Mouse (Mus musculus) cerebellum, adult 2 months (tissue): ENCODE results near the gene Lefty1. TPM values are rescaled to one million over a fixed set of nuclear protein-coding genes. Genes with fewer than 3 reads are reported as not detected.
"Not testable (repeated sequence)": the region's sequence is repeated elsewhere in the genome, so short reads cannot be mapped to it uniquely, and the experiment has no call there.

Source experiments
- DNase-seq, 2 experiments: peaks; one replicate each; pipeline ENCODE4 v3.0.0; 2021
- H3K27ac ChIP-seq: fragments of 200-500 bp; 2 replicates; pipeline ENCODE4 v1.5.1; 2012; ENCODE audit warnings: low read length, control low read depth, inconsistent platforms; ENCODE audit not compliant: insufficient read depth
- H3K27me3 ChIP-seq: fragments of 200-500 bp; 2 replicates; pipeline ENCODE4 v1.6.1; 2012; ENCODE audit warnings: inconsistent platforms, mild to moderate bottlenecking, low read length, moderate library complexity; ENCODE audit not compliant: control insufficient read depth, insufficient read depth
- H3K4me1 ChIP-seq: fragments of 200-500 bp; 2 replicates; pipeline ENCODE4 v1.6.1; 2011; ENCODE audit warnings: low read length; ENCODE audit not compliant: control insufficient read depth, insufficient read depth
- H3K4me3 ChIP-seq: fragments of 200-500 bp; replicated peaks from 2 replicates; pipeline ENCODE3; 2011; ENCODE audit warnings: mild to moderate bottlenecking, low read depth, low read length, control low read depth; ENCODE audit not compliant: insufficient read depth
- CTCF ChIP-seq: fragments of 200-500 bp; IDR thresholded peaks from 2 replicates; pipeline ENCODE4 v1.5.1; 2011; ENCODE audit warnings: low read depth, mild to moderate bottlenecking, control low read depth, low read length, moderate library complexity, borderline replicate concordance; ENCODE audit not compliant: insufficient read depth
- POLR2A ChIP-seq: fragments of 200-500 bp; IDR thresholded peaks from 2 replicates; pipeline ENCODE4 v1.6.1; 2011; ENCODE audit warnings: low read length, control low read depth, borderline replicate concordance; ENCODE audit not compliant: insufficient read depth
- WGBS: fragments of 180-500 bp; shearing (Covaris S2); methylation state at CpG from one replicate; pipeline ENCODE4 v1.1.7; 2018; 5-methylcytosine and 5-hydroxymethylcytosine counted together
- polyA plus RNA-seq: library from polyadenylated mRNA; depleted of rRNA; stranded (reverse); fragments of >200 nt; gene quantifications from 2 replicates; pipeline ENCODE4 v1.2.3, GENCODE M21; 2012

Gene Lefty1
- polyA plus RNA-seq, 1 experiment, result 3.7 TPM

GRCm38 (mm10) chr1:180926286-180926685 lies 8.5 kb upstream of the Lefty1 start:
- H3K4me1 ChIP-seq, result no peaks in the 10 kb centered on the region
- TF ChIP-seq POLR2A, result no peak
- TF ChIP-seq CTCF, result no peak
- DNase-seq, result no peak
- WGBS, result 77% methylated on average over 4 of the region's 4 CpGs
- no peaks in the 10 kb centered on the region for H3K27me3 ChIP-seq
- H3K27ac ChIP-seq, result no peak overlapping the region
- no peak overlapping the region for H3K4me3 ChIP-seq

DNA sequence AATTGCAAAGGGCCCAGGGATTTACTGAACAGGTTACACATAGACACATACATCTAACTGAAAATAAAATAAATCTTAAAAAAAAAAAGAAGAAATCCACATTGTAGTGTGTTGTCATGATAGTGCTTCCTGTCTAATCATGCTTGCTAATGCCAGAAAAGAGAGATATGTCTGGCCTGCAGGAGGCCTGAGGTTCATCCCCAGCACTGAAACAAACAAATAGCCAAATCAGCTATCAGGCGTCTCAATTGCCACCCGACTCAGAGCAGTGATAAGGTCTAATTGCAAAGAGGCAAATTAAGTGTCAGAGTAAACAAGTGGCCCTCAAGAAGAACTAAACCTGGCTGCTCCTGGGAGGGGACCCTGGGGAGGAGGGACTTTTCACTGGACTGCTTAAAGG lies 5.2 kb upstream of the Lefty1 start:
- no peak for DNase-seq
- TF ChIP-seq CTCF (no peak), POLR2A (no peak)
- Histone ChIP-seq H3K27me3 (no peaks in the 10 kb centered on the region), H3K4me3 (no peak overlapping the region), H3K4me1 (no peaks in the 10 kb centered on the region), H3K27ac (no peak overlapping the region)
- 82% methylated on average over 2 of the region's 2 CpGs for WGBS

DNA sequence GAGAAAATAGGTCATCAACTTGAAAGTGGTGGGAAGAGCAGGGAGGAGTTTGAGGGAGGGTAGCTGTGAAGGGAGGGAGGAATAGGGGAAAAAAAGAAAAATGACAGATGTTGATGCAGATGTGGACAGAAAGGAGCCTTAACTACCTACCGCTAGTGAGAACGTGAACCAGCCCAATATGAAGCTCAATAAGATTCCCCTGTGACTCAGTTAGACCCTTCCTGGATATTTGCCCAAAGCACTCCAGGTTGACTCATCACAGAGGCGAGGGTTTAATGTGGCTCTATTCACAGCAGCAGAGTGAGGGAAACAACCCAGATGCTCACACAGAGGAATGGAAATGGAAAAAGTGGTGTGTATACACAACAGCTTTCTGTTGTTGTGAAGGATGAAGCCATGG lies 3.7 kb upstream of the Lefty1 start:
- Histone ChIP-seq H3K4me1 (no peaks in the 10 kb centered on the region), H3K27me3 (no peaks in the 10 kb centered on the region), H3K27ac (no peak overlapping the region), H3K4me3 (no peak overlapping the region)
- TF ChIP-seq POLR2A (no peak), CTCF (no peak)
- no peak for DNase-seq
- WGBS, result 53% methylated on average over 3 of the region's 3 CpGs

- H3K27me3 ChIP-seq, result no peaks in the 10 kb centered on the region
- no peak overlapping the region for H3K4me3 ChIP-seq
- H3K27ac ChIP-seq, result no peak overlapping the region
- DNase-seq, result no peak
- H3K4me1 ChIP-seq, result no peaks in the 10 kb centered on the region
- WGBS, result 24% methylated on average over 6 of the region's 6 CpGs
- TF ChIP-seq POLR2A, result no peak
- no peak for TF ChIP-seq CTCF
Measured at GRCm38 (mm10) chr1:180933659-180934058, 1.2 kb upstream of the Lefty1 start.

- not testable (repeated sequence) for H3K4me1 ChIP-seq, H3K4me3 ChIP-seq, H3K27me3 ChIP-seq, DNase-seq, H3K27ac ChIP-seq
- WGBS, result 7% methylated on average over 40 of the region's 41 CpGs
Measured at GRCm38 (mm10) chr1:180936610-180937398, 2.0 kb downstream of the Lefty1 start.

DNA sequence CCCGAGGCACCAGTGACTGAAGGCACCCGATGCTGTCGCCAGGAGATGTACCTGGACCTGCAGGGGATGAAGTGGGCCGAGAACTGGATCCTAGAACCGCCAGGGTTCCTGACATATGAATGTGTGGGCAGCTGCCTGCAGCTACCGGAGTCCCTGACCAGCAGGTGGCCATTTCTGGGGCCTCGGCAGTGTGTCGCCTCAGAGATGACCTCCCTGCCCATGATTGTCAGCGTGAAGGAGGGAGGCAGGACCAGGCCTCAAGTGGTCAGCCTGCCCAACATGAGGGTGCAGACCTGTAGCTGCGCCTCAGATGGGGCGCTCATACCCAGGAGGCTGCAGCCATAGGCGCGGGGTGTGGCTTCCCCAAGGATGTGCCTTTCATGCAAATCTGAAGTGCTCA lies 2.8 kb downstream of the Lefty1 start:
- 62% methylated on average over 13 of the region's 13 CpGs for WGBS
- DNase-seq, H3K27ac ChIP-seq, H3K4me3 ChIP-seq, H3K4me1 ChIP-seq, H3K27me3 ChIP-seq: not testable (repeated sequence)

GRCm38 (mm10) chr1:180938781-180939180 lies 4.0 kb downstream of the Lefty1 start:
- H3K4me3 ChIP-seq, H3K27me3 ChIP-seq, H3K27ac ChIP-seq, H3K4me1 ChIP-seq, DNase-seq: not testable (repeated sequence)
- WGBS, result 83% methylated on average over 2 of the region's 2 CpGs

- H3K27ac ChIP-seq, result no peak overlapping the region
- no peaks in the 10 kb centered on the region for H3K4me1 ChIP-seq
- WGBS, result 91% methylated on average over 7 of the region's 7 CpGs
- TF ChIP-seq POLR2A (no peak), CTCF (no peak)
- H3K4me3 ChIP-seq, result no peak overlapping the region
- no peaks in the 10 kb centered on the region for H3K27me3 ChIP-seq
- no peak for DNase-seq
Measured at GRCm38 (mm10) chr1:180940776-180941460, 6.1 kb downstream of the Lefty1 start.
